Mouse (Mus musculus) T-helper 1 cell (primary cell): ENCODE measurements around the gene Ank2.
"Not testable (repeated sequence)": the region's sequence is repeated elsewhere in the genome, so short reads cannot be mapped to it uniquely, and the experiment has no call there.

Source experiments
- in situ Hi-C: fragments of 300-600 bp; cut with MboI, MseI; formaldehyde crosslinking; loops from one replicate; pipeline ENCODE4 v1.15.1; 2025; ENCODE audit warnings: high pct_unique_total_duplicates

The Ank2 gene

GRCm38 (mm10) chr3:127361384-127361783, 137.8 kb downstream of the Ank2 start:
- in situ Hi-C loops, result no loop called here

- in situ Hi-C loops, result no loop called here
Measured at GRCm38 (mm10) chr3:127355252-127355651, 143.9 kb downstream of the Ank2 start.

GRCm38 (mm10) chr3:127350602-127351362, 148.4 kb downstream of the Ank2 start:
- in situ Hi-C loops, result no loop called here

- in situ Hi-C loops, result no loop called here
Measured at GRCm38 (mm10) chr3:127348926-127349325, 150.2 kb downstream of the Ank2 start.

- in situ Hi-C loops, result no loop called here
Measured at GRCm38 (mm10) chr3:127345860-127346459, 153.2 kb downstream of the Ank2 start.

- in situ Hi-C loops, result no loop called here
Measured at GRCm38 (mm10) chr3:127341300-127341699, 157.8 kb downstream of the Ank2 start.

DNA sequence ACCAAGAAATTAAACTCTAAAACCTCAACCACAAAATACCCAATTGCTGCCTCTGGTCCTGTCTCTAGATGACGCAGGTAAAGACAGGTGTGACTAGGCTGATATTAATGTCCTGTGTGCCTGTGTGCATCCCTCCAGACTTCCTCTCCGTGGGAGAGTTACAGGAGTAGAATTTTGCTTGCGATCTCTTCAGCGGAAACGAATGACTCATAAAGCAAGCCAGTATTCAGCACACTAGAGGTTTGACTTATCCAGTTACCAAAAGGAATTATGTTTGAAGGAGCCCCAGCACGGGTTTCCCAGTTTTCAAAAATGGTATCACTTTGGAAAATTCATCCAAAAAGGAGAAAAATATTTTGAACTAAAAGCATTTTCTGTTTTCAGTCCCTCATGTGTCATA, 164.3 kb downstream of the Ank2 start:
- in situ Hi-C loops, result loop anchor here (5.0 kb wide), 1 partner anchor 207 kb away; no protein-coding TSS in a partner anchor

GRCm38 (mm10) chr3:127331562-127331961, 167.6 kb downstream of the Ank2 start:
- in situ Hi-C loops, result loop anchor here (5.0 kb wide), 1 partner anchor 211 kb away; no protein-coding TSS in a partner anchor

- in situ Hi-C loops, result no loop called here
Measured at GRCm38 (mm10) chr3:127326355-127326754, 172.8 kb downstream of the Ank2 start.

DNA sequence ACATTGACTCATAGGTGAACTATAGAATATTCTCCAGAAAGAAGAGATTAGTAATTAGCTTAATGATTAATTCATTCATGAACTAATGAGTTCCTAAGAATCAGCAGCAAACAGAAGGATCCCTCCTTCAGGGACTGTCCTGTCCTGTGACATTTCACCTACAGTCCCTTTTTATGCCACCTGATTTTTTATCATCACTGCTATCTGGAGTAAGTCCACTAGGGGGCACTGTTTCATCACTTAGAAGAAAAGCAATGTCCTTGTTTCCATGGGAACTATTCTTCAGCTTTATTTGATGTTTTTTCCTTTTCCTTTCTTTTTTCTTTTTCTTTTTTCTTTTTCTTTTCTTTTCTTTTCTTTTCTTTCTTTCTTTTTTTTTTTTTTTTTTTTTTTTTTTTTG, 176.3 kb downstream of the Ank2 start:
- in situ Hi-C loops, result no loop called here

DNA sequence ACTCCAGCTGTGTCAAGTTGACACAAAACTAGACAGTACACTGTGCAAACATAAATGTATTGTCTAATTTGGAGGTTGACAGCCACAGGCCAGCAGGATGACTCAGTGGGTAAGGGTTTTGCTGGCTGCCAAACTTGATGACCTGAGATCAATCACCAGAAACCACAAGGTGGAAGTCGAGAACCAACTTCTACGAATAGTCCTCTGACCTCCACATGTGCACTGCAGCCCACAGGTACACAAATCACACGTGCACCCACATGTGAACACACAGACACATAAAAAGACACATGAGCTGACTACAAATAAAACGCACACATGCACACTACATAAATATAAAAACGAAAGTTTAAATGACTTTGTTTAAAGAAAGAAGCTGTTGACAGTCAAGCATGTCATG, 177.5 kb downstream of the Ank2 start:
- in situ Hi-C loops, result no loop called here

- in situ Hi-C loops, result not testable (repeated sequence)
Measured at GRCm38 (mm10) chr3:127321031-127321430, 178.1 kb downstream of the Ank2 start.

DNA sequence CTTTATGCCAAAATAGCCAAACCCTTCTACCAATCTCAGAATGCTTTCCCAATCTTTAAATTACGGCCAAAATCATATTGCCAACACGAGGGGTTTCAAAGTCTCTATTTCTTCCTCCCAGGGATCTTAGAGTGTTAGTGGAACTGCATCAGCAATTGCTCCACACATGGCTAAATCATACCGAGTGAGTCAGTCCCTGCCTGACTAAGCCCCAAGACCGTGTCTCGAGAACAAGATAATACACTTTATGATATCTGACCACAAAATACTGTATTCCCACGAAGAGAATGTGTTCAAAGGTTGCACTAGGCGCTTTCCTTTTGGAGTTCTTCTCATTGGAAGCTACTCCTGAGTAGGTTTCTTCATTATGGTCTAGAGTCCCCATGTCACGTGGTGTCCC, 178.8 kb downstream of the Ank2 start:
- in situ Hi-C loops, result no loop called here

- in situ Hi-C loops, result no loop called here
Measured at GRCm38 (mm10) chr3:127317641-127318040, 181.5 kb downstream of the Ank2 start.

- in situ Hi-C loops, result no loop called here
Measured at GRCm38 (mm10) chr3:127316717-127317116, 182.4 kb downstream of the Ank2 start.

- in situ Hi-C loops, result no loop called here
Measured at GRCm38 (mm10) chr3:127311521-127311920, 187.6 kb downstream of the Ank2 start.

GRCm38 (mm10) chr3:127310079-127310478, 189.1 kb downstream of the Ank2 start:
- in situ Hi-C loops, result no loop called here

DNA sequence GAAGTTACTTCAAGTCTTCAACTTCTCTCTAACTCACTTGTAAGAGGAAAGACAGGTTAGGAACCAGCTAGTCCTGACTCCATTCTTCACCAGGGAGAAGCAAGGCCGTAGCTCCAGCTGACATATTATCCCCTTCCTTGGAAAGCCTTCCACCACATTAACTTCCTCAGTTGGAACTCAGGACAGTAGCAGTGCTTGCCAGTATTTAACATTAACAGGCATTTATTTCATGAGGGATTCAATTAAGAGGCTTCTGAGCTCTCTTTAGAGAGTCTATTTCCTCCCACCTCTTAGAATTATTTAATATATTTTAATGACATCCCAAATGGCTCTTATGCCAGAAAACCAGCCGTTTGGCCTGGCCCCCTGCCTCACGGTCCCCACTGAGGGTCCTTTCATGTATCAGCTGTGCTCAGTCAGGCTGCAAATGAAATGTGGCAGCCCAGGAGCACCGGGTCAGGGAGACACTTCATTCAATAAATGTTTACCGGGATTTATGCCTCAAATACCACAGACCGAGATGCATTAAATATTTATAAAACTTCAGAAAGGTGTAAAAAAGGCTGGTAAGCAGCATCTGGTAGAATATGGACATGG, 195.1 kb downstream of the Ank2 start:
- in situ Hi-C loops, result no loop called here

- in situ Hi-C loops, result no loop called here
Measured at GRCm38 (mm10) chr3:127303041-127303440, 196.1 kb downstream of the Ank2 start.

- in situ Hi-C loops, result no loop called here
Measured at GRCm38 (mm10) chr3:127300790-127301189, 198.4 kb downstream of the Ank2 start.

- in situ Hi-C loops, result no loop called here
Measured at GRCm38 (mm10) chr3:127295921-127296320, 203.2 kb downstream of the Ank2 start.

DNA sequence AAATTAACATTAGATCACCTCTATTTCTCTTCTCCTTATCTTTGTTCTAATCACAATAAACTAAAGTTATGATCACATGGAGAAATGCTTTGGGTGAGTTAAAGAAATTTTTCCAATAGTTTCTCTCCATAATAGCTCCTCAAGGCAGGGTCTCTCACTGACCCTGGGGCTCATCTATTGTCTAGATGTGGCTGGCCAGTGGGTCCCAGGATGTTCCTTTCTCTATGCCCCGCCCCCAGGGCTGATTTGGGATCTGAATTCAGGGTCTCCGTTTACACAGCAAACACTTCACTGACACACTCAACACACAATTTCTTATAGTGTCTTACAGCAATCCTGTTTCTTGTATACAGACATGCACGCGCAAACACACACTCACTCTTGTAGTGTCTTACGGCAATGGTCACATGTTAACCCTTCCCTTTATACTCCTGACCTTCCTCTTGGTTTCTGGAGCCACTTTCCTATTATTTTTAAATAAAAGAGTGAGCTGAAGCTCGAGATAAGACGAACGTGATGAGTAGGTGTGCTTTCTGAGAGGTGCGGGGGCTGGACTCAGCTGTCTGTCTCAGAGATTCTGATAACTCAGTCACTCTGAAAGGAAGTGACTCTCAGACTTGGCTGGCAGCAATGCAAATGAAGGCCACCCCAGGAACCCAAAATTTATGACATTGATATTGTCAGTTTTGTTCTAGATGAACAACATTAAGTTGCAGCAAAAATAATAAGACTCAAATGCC, 204.4 kb downstream of the Ank2 start:
- in situ Hi-C loops, result no loop called here
